Mouse (Mus musculus) small intestine, adult 2 months (tissue): ENCODE measurements at regions not wholly inside any gene's neighbourhood (a gene's known extent, or its start where the extent isn't known, plus 50 kb on each side); places are given as distances from the start of the nearest gene placed in this dataset.

ENCODE experiments used
- CTCF ChIP-seq: fragments of 200-500 bp; IDR thresholded peaks from 2 replicates; pipeline ENCODE4 v1.5.1; 2012; ENCODE audit warnings: low read depth, mild to moderate bottlenecking, control low read depth, inconsistent platforms, low read length, moderate library complexity, mixed read lengths; ENCODE audit not compliant: insufficient replicate concordance, insufficient read length; ENCODE audit errors: extremely low read depth
- POLR2A ChIP-seq: fragments of 200-500 bp; IDR thresholded peaks from 2 replicates; pipeline ENCODE4 v1.6.1; 2012; ENCODE audit warnings: low read depth, mild to moderate bottlenecking, control low read depth, inconsistent platforms, low read length, moderate library complexity

- TF ChIP-seq CTCF (no peak), POLR2A (no peak)
Observed at GRCm38 (mm10) chr15:31703400-31703799, 101.7 kb downstream of the Fam173b start.
